Mouse (Mus musculus): ENCODE measurements around the gene Scd4. TPM values are rescaled to one million over a fixed set of nuclear protein-coding genes. Genes with fewer than 3 reads are reported as not detected.
A peak's percentile ranks its signal among the peaks of the same experiment; 100 is the strongest.

The Scd4 gene
- polyA plus RNA-seq, 1 experiment from 2014 or later, result 0.06 TPM

- Histone ChIP-seq H3K9me3 (replicated peaks) (no peaks in the 10 kb centered on the region), H3K27me3 (ENCODE audit: low read depth, poor library complexity, severe bottlenecking) (no peaks in the 10 kb centered on the region), H3K27ac (replicated peaks) (no peak overlapping the region), H3K4me3 (no peak overlapping the region), H3K4me1 (peaks cover 14% of the 10 kb centered on the region), H3K36me3 (no peaks in the 10 kb centered on the region)
- WGBS, result 27% methylated on average over 3 of the region's 3 CpGs
- no peak for DNase-seq (ENCODE audit: low spot score)
These were observed 43.6 kb downstream of the Scd4 start for GRCm38 (mm10) chr19:44376511-44376951.

DNA sequence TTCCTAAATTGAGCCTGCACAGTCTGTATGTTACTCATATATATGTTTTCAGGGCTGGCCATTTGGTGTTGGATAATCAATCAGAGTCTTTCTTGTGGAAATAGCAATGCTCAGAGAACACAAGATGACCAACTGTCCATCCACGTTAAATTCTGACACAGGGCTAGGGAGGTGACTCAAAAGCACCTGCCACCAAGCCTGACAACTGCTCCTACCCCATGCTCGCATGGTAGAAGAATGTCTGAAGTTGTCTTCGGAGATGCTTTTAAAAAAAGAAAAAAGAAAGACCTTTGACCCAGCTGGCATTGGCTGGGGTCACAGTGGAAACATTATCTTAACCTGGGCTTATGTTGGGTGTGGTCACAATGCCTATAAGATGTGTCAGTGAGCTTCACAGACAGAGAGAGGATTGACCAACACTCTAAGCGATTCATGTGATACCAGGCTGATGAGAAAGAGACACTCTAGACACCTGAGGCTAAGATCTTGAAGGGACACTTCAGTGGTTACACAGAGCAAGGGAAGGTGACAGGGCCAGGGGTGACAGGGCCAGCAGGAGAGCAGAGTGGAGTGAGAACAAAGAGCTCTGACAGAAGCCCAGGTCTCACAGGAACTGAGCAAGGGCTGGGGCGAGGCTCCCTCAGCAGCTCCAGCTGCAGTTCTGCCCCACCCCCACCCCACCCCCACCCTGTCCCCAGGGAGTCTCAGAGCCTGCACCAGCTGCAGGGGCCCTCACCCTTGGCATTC, 44.9 kb downstream of the Scd4 start:
- Histone ChIP-seq H3K4me1 (peaks cover 14% of the 10 kb centered on the region), H3K9me3 (replicated peaks) (no peaks in the 10 kb centered on the region), H3K36me3 (no peaks in the 10 kb centered on the region), H3K27me3 (ENCODE audit: low read depth, poor library complexity, severe bottlenecking) (no peaks in the 10 kb centered on the region), H3K4me3 (no peak overlapping the region), H3K27ac (replicated peaks) (peak overlapping the region; percentile 49; the same call in 1 of the 2 replicates)
- no peak for DNase-seq (ENCODE audit: low spot score)
- 53% methylated on average over 5 of the region's 5 CpGs for WGBS

- Histone ChIP-seq H3K4me1 (peaks cover 14% of the 10 kb centered on the region), H3K36me3 (no peaks in the 10 kb centered on the region), H3K27me3 (ENCODE audit: low read depth, poor library complexity, severe bottlenecking) (no peaks in the 10 kb centered on the region), H3K4me3 (no peak overlapping the region), H3K9me3 (replicated peaks) (no peaks in the 10 kb centered on the region), H3K27ac (replicated peaks) (no peak overlapping the region)
- no peak for DNase-seq (ENCODE audit: low spot score)
These were observed 46.2 kb downstream of the Scd4 start for GRCm38 (mm10) chr19:44379090-44379489.

DNA sequence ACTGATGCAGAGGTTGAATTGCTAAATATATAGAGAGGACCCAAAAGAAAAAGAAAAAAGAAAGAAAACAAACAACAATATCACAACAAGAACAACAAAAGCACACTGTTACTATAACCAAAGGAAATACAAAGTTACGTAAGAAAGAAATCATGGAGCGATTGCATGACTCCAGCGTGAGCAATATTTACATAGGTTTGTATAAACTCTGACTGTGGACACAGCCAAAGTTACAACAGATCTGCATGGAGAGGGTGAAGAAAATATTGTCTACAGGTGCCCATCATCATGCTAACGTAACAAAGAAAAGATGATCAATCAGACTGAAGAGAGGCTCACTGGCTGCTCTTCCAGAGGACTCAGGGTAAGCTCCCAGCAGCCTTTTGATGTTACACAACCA, 47.2 kb downstream of the Scd4 start:
- DNase-seq (ENCODE audit: low spot score), result no peak
- Histone ChIP-seq H3K27ac (replicated peaks) (no peak overlapping the region), H3K36me3 (no peaks in the 10 kb centered on the region), H3K4me1 (peaks cover 14% of the 10 kb centered on the region), H3K27me3 (ENCODE audit: low read depth, poor library complexity, severe bottlenecking) (no peaks in the 10 kb centered on the region), H3K4me3 (no peak overlapping the region), H3K9me3 (replicated peaks) (no peaks in the 10 kb centered on the region)
- 94% methylated on average over 4 of the region's 4 CpGs for WGBS

GRCm38 (mm10) chr19:44382682-44383321, 49.9 kb downstream of the Scd4 start:
- Histone ChIP-seq H3K27ac (replicated peaks) (no peak overlapping the region), H3K36me3 (no peaks in the 10 kb centered on the region), H3K4me1 (peaks cover 9% of the 10 kb centered on the region), H3K27me3 (ENCODE audit: low read depth, poor library complexity, severe bottlenecking) (no peaks in the 10 kb centered on the region), H3K9me3 (replicated peaks) (no peaks in the 10 kb centered on the region), H3K4me3 (no peak overlapping the region)
- WGBS, result 95% methylated on average over 12 of the region's 12 CpGs
- DNase-seq (ENCODE audit: low spot score), result no peak

- Histone ChIP-seq H3K27me3 (ENCODE audit: low read depth, poor library complexity, severe bottlenecking) (no peaks in the 10 kb centered on the region), H3K4me1 (peaks cover 30% of the 10 kb centered on the region), H3K36me3 (no peaks in the 10 kb centered on the region), H3K9me3 (replicated peaks) (no peaks in the 10 kb centered on the region), H3K4me3 (no peak overlapping the region), H3K27ac (replicated peaks) (no peak overlapping the region)
- no peak for DNase-seq (ENCODE audit: low spot score)
- 85% methylated on average over 6 of the region's 6 CpGs for WGBS
These were observed 53.1 kb downstream of the Scd4 start for GRCm38 (mm10) chr19:44385887-44386498.

DNA sequence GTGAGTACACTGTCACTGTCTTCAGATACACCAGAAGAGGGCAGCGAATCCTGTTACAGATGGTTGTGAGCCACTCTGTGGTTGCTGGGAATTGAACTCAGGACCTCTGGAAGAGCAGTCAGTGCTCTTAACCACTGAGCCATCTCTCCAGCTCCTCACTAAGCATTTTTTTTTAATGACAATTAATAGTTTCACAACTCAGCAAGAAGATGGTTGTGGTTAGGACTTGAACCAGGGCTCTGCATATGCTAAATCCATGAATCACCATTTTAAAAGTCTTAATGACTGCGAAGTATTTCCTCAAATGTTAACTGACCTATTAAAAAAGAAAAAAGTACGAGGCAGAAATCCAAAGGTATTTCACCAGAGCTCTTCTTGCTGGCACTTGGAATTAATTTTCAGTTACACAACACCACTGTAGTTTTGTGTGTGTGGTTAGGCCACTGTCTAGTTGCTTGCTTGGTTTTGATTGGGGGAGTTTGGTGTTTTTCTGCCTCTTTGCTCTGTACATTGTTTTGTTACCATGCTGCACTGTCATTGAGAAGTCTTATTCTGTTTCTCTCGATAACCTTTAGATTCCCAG, 54.3 kb downstream of the Scd4 start:
- Histone ChIP-seq H3K4me1 (peaks cover 30% of the 10 kb centered on the region), H3K4me3 (no peak overlapping the region), H3K9me3 (replicated peaks) (no peaks in the 10 kb centered on the region), H3K36me3 (no peaks in the 10 kb centered on the region), H3K27ac (replicated peaks) (no peak overlapping the region; the same call in 1 of the 2 replicates), H3K27me3 (ENCODE audit: low read depth, poor library complexity, severe bottlenecking) (no peaks in the 10 kb centered on the region)
- no peak for DNase-seq (ENCODE audit: low spot score)
- 94% methylated on average over 4 of the region's 4 CpGs for WGBS

DNA sequence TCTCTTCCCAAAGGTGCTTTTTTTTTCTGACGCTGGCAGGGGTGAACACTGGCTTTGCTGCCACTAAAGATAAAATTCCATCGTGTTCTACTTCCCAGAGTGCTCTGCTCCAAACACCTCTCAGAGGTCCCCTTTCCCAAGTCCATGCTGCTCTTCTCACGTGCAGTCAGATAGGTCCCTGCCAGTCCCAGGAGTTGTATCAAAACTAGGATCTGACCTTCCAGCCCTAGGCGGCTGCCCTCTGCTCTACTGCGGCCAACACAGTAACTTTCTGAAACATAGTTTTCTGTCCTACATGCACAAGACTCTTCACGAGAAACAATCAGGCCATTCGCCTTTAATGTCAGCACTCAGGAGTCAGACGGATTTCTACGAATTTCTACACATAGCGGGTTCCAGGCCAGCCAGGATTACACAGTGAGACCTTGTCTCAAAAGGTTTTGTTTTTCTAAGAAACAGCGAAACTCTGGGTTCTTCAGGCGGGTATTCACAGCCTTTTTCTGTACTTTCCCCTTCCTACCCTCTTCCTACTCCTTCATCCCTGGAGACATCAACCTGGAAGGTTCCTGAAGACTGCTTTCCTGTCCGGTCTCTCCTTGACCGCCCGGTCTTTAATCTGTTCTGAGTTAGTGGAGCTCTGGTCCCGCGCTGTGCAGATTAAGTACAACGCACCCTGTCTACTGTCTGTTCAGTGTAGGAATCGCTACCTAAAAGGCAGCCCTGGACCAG, 55.0 kb downstream of the Scd4 start:
- H3K27ac ChIP-seq (replicated peaks), result peak overlapping the region; percentile 93
- H3K9me3 ChIP-seq (replicated peaks), result no peaks in the 10 kb centered on the region
- WGBS, result 31% methylated on average over 19 of the region's 19 CpGs
- H3K4me1 ChIP-seq, result peaks cover 30% of the 10 kb centered on the region
- H3K36me3 ChIP-seq, result no peaks in the 10 kb centered on the region
- H3K4me3 ChIP-seq, result peak overlapping the region; percentile 66
- DNase-seq (ENCODE audit: low spot score), result no peak
- no peaks in the 10 kb centered on the region for H3K27me3 ChIP-seq (ENCODE audit: low read depth, poor library complexity, severe bottlenecking)

DNA sequence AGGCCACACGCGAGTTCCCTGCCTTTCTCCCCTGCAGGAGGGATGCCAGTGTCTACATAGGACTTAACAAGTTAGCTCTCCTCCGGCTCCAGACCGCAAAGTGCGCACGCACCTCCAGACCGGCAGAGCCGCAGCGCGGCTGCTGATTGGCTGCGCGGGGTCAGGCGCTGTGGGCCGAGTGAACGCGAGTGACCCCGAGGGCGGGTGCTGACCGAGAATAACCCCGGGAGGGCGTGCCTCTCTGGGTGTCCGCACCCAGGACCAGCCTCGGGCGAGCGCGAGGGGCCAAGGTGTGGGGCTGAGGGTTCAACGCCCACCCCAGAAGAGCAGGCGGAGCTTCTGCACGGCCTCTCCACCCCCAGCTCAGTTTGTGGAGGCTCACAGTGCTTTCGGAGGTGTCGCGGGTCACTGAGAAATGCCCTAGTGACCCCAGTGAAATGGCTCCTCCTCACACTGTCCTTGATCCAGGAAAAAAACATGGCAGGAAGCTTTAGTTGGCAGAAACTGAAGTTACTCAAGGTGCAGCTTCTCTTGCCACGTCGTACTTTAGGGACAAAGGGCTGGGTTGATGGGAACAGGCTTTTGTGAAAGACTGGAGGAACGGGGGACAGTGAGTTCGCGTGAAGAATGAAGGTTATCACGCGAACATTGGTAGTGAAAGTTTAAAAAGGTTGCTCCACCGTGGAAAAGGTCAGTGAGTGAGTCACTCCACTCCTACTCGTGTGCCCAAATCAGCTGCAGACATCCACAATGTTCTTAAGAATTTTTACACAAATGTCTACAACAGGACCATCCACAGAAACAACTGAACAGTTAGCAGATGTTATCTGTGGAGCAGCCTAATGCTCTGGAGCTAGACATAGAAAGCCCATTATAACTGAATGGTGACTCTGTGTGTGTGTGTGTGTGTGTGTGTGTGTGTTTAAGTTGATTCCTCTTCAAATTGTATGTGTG, 55.9 kb downstream of the Scd4 start:
- peak; percentile 95 for DNase-seq (ENCODE audit: low spot score)
- Histone ChIP-seq H3K27me3 (ENCODE audit: low read depth, poor library complexity, severe bottlenecking) (no peaks in the 10 kb centered on the region), H3K36me3 (0 out of 2 replicates have a peak, but pooled peaks cover under 1% of the 10 kb centered on the region), H3K4me1 (peaks cover 30% of the 10 kb centered on the region), H3K4me3 (peak overlapping the region; percentile 66), H3K9me3 (replicated peaks) (no peaks in the 10 kb centered on the region), H3K27ac (replicated peaks) (peak overlapping the region; percentile 93)
- WGBS, result 6% methylated on average over 41 of the region's 41 CpGs

GRCm38 (mm10) chr19:44389507-44389906, 56.6 kb downstream of the Scd4 start:
- Histone ChIP-seq H3K36me3 (0 out of 2 replicates have a peak, but pooled peaks cover 6% of the 10 kb centered on the region), H3K4me3 (no peak overlapping the region), H3K4me1 (peaks cover 30% of the 10 kb centered on the region), H3K27ac (replicated peaks) (peak overlapping the region; percentile 93; the same call in 1 of the 2 replicates), H3K9me3 (replicated peaks) (no peaks in the 10 kb centered on the region), H3K27me3 (ENCODE audit: low read depth, poor library complexity, severe bottlenecking) (no peaks in the 10 kb centered on the region)
- DNase-seq (ENCODE audit: low spot score), result no peak
- 11% methylated on average over 1 of the region's 1 CpGs for WGBS

DNA sequence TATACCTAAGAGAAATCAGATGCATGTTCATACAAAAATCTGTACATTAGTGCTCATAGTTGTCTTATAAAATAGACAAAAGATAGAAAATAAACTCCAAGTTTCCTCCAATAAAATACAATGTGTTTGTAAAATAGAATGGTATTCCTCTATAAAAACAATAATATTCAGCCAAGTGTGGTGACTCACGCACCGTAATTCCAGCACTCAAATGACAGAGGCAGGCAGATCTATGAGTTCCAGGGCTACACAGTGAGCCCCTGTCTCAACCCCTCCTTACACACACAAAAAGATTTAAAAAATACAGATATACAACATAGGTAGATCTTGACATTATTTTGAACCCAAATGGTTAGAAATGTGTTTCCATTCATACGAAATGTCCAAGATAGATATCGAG, 59.0 kb downstream of the Scd4 start:
- WGBS, result 96% methylated on average over 4 of the region's 4 CpGs
- Histone ChIP-seq H3K4me3 (no peak overlapping the region), H3K4me1 (peaks cover 30% of the 10 kb centered on the region), H3K9me3 (replicated peaks) (no peaks in the 10 kb centered on the region), H3K27ac (replicated peaks) (no peak overlapping the region), H3K27me3 (ENCODE audit: low read depth, poor library complexity, severe bottlenecking) (no peaks in the 10 kb centered on the region), H3K36me3 (peaks cover 29% of the 10 kb centered on the region)
- DNase-seq (ENCODE audit: low spot score), result no peak
